Mouse (Mus musculus): ENCODE results near the gene Npnt.
A peak's percentile ranks its signal among the peaks of the same experiment; 100 is the strongest.

The Npnt gene

DNA sequence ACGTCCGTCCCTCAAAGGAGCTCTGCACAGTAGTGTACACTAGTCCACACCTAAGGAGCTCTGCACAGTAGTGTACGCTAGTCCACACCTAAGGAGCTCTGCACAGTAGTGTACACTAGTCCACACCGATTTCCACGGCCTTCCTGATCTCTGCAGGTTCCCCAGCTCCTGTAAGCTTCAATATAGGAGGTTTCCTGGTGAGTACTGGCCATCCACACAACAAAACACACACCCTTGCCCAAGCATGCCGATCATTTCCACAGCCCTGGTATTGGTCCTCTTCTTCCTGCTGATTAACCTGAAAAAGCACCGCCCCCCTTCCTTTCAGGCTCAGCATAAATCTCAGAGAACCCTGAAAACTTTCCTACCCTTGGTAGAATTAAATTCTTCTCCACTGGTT is 57.6 kb downstream of the Npnt start:
- DNase-seq (ENCODE audit: low read depth) = no peak

DNA sequence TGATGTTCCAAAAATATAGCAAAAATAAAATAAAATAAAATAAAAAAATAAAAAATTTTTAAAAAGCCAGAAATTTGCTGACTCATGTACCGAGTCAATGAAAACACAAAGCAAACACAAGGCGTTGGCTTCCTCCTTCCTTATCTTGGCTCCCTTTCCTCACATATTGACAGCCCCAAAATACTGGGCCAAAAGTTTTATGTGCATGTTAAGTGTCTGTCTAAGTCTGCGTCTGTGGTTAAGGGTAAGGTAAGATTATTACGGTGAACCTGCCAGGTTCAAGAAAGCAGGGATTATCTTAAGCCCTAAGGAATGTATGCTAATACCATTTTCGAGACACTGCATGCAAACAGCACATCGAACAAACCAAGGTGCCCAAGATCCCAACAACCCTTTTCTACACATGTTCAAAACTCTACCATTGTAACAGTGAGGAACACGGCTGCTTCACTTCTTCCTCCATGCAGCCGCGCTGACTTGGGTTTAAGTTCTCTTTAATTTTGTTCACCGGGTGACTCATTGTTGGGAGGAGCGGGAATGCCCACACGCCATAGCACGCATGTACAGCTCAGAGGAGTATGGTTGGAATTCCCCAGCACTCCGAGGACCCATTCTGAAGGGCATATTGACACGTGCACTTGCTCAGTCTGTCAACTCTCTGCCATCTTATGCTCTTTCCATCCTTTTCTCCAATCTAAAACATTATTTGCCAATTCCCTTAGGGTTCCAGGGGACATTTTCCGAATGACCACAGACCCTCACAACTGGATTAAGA is 62.8 kb downstream of the Npnt start:
- DNase-seq (ENCODE audit: low read depth) = no peak

DNA sequence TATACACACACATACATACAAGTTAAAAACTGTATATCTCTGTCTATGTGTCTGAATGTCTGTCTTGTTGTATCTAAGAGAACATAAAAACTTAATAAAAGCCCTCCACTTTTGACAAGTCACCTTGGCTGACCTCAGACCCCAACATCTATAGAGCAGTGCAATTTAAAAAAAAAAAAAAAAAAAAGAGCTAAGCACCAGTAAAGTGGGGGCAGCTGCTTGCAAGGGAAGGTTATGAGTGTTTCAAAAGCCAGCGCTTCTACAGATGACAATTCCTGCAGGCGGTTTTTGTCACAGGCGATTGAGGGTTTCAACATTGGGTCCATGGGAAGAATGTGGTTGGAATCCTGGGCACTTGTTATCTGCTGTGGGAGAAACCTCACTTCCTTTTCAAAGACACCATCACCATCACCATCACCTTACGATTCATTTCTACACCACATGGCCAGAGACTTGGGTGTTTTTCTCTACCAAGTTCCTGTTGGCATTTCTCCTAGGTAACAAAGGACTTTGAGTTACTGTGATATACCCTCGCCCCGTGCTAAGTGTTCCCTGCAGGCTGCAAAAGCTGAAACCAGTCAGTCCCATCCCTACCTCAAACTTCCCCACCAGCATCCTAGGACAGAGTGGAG is 63.6 kb downstream of the Npnt start:
- no peak for DNase-seq (ENCODE audit: low read depth)

DNA sequence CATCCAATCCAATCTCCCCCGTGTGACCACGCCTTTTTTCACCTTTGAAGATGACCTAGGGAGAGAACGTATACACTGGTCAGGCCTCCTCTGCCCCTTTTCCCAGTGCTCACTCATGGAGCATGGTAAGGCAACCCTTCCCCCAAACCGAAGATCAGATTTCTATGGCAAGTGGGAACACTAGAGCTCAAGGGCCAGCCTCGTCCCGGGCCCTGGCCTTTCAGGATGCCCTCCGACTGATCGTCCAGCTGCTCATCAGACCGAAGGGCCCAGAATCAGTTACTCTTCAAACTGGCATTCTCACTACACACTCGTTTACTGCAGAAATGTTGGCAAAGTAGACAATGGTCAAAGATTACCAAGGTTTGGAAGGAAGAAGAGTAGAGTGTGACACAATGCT is 65.6 kb downstream of the Npnt start:
- DNase-seq (ENCODE audit: low read depth) = no peak

DNA sequence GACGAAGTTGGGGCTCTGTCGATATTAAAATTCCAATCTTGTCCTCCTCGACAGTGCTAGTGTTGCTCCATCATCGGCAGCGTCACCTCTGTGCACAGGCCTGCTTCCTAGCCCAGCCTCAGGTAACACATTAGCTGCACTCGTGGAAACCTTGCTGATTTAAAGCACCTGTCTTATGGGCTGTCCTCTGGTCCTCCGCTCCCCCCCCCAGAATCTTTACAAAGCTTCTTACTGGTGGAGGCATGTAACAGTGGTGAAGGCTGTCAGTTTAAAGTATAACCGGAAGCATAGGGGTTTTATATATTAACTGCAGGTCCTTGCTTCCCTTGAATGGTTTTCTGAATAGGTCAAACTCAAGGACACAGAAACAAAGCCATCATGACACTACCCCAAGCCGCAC is 66.8 kb downstream of the Npnt start:
- no peak for DNase-seq (ENCODE audit: low read depth)

DNA sequence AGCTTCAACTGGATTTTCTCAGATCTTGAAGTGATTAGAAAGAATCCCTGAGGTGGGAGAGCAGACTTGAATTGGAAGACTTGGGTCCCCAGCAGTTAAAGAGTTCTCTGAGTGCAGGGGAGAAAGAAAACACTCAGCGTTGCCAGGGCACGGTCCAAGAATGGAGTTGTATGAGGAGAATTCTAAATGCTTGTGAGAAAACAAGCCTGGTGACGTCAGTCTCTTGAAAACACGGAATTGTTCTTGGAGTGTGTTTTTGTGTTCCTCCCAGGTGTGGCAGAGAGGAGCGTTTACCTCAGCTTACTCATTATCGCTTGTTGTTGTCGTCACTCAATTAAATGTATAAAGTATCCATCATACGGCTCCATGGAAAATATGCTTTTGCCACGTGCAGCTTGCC is 69.3 kb downstream of the Npnt start:
- DNase-seq (ENCODE audit: low read depth) = no peak

DNA sequence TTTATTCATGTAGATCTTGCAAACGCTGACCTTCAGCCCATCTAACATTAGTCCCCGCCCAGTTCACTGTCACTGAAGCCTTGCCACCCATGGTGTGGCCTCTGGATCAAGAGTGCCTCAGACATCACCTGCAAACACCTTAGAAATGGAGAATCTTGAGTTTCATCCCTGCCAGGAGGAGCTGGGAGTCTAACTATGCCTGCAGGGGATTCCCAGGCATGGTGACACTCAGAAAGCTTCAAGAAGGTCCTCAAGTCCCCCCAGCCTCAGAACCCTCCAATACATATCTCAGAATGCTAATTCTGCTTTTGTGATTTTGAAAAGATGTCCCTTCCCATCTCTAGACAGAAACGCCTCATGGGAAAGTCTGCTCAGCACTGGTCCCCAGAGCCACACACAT is 69.7 kb downstream of the Npnt start:
- no peak for DNase-seq (ENCODE audit: low read depth)

DNA sequence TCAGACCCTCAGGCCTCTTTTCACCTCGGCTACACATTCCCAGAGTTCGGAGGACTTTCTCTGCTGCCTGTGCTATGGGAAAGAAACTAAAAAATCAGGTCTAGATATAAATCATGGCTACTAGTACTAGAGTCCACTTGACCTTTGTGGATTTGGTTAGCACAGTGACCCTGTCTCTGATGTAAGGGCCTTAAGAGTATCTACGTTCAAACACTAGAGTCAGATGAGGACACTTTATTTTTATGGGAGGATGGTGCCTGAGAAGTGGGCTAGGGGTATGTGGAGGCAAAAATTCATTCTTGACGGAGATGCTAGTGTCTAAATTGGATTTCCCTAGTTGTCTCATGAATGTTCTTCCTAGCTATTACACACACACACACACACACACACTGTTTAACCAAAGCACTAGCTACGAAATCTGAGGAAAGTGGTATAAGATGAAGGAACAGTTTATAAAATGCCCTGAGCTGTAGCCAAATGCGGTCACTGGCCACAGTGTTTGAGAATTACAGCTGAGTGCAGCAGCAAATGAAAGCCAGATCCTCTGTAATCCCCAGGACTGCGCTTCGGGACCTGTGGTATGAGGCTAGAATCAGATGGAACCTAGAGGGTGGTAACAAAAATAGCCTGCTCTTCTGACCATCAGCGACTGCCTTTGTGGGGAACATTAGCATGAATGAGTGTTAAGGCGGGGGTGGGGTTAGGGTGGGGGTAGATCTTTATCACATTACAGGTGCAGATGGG is 73.0 kb downstream of the Npnt start:
- no peak for DNase-seq (ENCODE audit: low read depth)

DNA sequence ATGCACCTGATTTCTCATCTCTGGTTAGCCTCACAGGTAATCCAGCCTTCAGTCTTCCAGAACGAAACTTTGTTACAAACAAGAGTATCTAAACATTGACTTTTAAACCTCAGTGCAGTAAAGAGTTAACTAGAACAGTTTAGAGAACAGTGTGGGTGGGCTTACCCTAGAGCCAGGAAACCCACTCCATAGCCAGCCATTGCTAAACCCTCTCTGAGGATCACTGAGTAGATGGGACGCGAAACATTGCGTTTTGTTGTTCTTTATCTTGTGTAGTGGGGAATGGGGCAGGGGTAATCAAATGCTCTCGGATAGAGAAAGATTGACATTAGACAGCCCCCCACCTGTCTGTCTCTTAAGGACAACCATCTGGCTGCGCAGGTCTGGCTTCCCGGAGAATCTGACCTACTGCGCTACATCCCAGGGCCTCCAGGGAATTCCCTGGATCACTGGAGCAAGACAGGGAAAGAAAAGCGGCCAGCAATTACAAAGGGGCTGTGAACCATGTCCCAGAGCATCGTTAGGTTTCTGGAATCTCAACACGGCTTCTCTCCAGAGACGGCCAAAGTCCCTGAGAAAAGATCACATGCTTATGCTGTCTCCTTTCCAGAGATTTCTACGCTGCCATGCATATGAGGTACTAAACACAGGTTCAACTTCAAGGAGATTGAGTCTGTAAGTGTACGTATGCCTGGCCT is 73.9 kb downstream of the Npnt start:
- DNase-seq (ENCODE audit: low read depth) = no peak

DNA sequence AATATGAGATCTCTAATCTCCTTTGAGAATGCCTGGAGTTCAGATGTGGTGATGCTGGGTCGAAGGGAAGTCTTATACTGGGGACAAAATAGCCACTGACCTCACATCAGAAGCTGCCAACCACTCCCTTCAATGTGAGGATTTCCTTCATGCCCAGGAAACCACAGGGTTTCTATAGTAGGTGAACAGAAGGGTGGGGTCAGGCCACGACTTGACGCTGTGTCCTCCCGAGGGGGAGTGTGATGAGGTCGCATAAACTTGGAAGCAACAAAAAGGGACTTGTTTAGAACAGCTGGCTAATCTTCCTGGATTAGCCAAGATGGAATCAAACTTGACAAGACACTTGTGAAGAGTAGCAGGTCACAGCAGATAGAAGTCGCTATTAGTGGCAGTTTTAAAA is 76.8 kb downstream of the Npnt start:
- no peak for DNase-seq (ENCODE audit: low read depth)

DNA sequence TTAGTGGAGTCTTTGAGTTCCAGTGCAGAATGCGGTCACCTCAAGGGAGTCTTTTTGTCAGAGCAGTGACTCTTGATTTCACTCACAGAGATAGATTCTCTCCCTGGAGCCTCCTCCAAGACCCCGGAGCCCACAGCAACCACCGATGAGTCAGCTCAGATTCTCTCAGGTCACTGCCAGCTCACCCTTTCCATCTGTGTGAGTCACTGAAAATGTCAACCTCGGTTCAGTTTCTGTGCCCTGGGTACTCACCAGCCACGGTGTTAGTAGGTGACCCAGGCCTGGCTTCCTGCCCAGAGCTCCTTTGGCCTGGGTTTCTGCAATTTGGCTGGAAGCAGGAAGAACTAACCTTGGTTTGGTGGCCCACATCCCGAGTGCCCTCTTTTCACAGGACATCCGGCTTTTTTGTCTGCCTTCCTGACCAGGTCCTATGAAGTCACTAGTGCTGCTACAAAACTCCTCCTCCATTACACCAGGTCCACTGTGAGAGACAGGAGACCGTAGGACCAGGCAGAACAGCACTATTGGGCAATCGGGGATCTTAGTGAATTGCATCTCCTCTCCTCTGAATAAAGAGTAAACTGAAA is 78.7 kb downstream of the Npnt start:
- DNase-seq (ENCODE audit: low read depth) = peak; percentile 43

DNA sequence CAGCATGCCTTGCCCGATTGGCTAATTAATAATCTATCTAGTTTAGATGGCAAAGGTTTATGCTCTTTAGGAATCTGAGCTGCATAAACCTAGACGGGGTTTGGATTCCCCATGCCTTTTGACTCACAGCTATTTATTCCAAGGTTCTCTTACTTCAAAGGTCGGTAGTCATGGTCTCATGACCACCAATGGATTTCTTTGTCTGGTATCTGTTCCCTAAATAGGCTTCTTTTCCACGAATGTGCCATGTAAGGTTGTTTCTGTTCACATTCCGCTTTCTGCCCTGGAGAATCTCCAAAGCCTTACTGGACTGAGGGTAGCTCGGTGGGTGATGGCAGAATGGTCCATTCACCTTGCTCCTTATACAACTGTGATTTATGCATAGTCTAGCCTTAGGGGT is 80.0 kb downstream of the Npnt start:
- no peak for DNase-seq (ENCODE audit: low read depth)

DNA sequence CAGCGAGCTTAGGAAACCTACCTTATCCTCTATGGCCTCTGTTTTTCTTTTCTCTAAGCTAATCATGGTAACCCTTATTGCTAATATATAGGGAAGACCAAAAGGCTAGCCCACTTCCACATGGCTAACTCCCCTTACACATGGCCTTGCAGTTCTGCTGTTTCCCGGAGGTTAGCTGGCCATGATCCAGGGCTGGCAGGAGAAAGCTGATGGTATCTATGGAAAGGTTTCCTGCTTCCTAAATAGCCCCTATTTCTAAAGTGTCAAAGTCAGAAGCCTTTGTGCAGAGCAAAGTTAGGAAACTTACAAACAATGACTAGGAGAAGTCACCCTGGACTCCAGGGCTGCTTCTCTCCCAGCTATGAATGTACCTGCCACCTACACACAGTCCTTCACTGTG is 81.3 kb downstream of the Npnt start:
- DNase-seq (ENCODE audit: low read depth) = no peak

DNA sequence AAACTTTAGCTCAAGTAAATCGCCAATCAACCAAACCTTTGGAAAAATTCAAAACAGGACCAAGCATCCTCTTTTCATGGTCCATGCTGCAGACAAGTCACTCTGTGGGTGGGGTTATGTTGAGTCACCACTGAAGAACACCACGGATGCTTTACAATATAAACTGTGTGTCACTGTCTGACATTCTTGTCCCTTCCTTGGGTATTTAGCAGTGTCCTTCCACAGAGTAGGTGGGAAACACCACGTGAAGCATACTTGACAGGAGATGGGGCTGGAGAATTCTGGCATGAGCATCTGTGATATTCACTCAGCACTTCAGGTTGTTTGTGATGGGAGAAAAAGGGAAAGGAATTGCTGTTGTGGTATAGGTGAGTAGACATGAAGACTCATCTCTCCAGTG is 83.1 kb downstream of the Npnt start:
- DNase-seq (ENCODE audit: low read depth) = no peak

DNA sequence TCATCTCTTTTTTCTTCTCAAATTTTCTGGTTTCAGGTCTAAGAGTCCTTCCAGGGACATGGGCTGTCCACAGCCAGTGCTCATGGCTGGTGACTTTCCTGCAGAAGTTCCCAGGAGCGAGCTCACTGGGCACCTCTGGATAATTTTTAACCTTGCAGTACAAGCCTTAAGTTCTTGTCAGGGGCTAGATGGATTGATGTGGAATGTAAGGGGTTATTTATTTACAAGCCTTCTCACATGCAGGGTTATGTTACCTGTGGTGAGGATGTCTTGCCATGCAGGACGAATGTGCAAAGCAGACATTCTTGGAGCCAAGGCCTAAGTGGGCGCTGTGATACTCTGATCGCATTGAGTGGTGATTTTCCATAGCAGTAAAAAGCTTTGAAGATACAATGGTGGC is 84.5 kb downstream of the Npnt start:
- no peak for DNase-seq (ENCODE audit: low read depth)

DNA sequence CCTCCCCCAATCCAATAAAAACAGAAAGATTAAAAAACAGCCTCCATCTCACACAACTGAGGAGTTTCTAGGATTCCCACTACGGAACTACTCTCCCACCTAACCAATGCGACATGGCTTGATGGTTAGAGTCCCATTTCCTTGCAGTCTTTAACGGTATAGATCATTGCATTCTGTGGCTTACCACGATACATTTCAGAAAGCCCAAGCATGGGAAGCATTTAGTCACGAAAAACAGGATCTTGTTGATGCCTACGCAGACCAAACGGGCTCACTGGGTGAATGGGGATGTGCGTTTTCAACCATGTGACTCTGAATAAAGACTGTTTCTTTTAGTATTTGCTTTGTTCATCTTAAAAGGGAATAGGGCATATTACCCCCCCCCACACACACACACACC is 85.1 kb downstream of the Npnt start:
- DNase-seq (ENCODE audit: low read depth) = no peak

DNA sequence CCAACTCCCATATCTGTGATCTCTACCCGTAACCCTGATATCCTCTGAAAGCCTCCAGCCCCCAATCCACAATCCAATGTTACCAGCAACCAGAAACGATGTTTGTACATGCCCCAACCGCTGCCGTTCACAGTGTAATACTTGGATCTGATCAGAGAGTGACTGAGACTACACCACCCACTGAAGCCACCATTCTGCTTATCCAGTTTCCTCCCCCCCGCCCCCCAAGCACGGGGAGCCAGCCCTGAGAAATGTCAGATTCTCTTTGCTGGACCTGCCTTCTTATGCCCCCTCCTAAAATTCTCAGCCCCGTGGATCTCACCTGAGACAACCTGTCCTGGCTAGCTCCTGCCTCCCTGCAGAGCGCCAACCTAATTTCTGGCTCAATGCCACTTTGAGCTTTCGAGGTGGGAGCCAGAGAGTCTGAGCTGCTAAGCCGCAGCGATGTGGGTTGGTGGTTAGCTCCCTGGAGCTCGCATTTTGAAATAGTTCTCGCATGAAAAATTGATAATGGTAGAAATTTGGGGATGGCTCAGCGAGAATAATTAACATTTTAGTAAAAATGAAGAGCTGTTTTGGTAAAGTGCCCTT is 85.7 kb downstream of the Npnt start:
- no peak for DNase-seq (ENCODE audit: low read depth)

DNA sequence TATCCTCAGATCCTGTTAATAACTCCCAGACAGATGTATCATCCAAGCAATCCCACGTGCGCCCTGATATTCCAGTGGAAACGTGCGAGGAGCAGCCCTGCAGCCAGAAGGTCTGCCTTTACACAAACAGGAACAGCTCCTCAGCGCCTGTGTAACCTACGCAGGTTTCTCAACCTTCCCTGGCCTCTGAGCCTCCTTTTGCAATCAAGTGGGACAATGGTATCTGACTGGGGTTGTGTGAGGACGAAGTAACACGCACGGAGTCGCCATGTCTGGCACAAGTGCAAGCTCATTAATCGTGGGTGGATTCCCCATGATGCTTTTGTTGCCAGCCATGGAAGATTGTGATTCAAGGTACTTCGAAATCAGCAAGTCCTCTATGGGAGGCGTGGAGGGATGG is 86.2 kb downstream of the Npnt start:
- DNase-seq (ENCODE audit: low read depth) = no peak

DNA sequence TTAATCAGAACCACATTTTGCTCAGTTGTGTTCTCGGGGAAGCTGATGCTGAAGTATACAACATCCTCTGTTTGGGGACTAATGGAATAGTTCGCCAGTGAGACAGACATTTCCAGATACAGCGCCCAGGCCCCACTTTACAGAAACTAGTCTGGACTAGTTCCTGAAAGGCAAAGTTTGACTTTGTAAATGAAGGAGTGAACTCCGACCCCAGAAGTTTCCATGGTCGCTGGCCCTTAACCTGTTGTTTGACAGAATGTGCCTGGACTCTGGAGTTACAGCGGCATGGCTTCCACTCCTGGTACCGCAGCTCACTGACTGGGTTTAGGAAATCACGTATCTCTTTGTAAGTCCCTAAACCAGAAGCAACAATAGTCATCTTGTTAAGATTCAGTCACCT is 89.3 kb downstream of the Npnt start:
- DNase-seq (ENCODE audit: low read depth) = no peak

DNA sequence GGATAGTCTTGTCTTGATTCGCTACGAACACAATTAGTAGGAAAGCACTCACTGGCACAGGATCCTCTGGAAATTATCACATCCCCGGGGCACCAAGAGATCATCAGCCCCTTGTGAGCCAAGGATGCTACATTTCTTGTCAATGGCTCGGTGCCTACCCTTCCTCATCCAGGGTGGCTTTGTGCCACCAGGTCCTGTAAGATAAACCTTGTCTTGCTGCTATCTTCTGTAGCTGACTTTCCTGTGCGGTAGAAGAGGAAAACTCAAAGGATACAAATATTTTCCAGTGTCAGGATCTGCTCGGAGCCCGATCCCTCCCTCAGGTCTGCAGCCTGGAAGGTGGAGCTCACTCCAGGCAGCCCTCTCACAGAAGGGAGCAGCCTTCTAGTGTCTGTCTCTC is 90.5 kb downstream of the Npnt start:
- no peak for DNase-seq (ENCODE audit: low read depth)

DNA sequence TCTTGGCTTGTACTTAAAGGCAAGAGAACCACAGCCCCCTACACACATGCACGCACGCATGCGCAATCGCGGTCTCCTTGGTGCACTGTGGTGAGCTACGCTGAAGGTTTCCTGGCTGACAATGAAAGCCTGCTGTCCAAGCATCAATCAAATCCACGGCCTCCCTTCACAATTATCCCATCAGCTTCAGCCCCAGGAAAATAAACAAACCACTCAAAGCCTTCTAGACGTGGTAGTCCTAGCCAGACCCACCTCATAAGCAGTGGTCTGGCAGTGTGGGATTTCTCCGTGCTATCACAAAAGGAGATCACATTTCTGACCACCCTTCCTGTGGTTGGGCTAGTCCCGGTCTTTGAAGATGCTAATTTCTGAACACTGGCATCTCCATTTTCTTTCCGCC is 91.2 kb downstream of the Npnt start:
- DNase-seq (ENCODE audit: low read depth) = peak; percentile 13

DNA sequence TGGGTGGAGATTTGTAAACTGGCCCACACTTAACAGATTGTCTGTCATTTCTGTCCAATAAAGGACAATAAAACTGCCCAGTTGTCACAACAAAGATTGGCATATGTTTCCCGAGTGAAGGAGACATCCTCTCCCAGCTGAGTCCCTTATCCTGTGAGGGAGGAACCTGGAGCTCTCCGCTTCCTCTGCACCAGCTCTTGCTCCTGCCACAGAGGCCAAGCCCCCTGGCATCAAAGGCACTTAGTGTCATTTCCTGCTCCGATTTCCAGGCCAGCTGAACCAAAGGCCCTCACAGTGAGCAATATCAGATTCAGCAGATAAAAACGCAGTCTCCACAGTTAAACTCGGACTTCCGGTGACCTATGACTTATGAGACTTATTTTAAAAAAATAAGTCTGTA is 93.4 kb downstream of the Npnt start:
- DNase-seq (ENCODE audit: low read depth) = no peak
